Mouse (Mus musculus): Measurements from ENCODE around the gene Thada.

DNA sequence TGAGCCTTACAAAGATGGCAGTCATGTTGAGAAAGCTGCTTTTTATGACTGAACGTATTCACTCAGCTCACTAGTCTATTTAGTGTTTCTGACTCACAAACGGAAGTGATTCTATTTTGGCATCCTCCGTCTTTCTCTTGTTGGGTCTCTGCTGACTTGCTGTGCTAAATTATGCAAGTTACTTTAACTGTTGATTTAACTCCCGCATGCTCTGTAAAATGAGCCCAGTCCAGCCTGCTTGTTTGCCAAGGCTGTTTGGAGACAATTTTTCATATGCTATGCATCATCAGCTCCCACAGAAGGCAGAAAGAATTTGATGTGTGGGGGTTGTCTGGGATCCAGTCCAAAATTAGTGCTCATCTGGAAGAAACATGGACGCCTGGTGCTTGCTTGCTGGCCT is 44.4 kb upstream of the Thada start:
- no peak for TF ChIP-seq CTCF (IDR thresholded peaks at IDR 0.05; ENCODE audit: low read depth)
- no peak for TF ChIP-seq EP300 (optimal IDR thresholded peaks at IDR 0.05)

Data from stomach, postnatal 0 days (tissue).